7 mouse cellular contexts compared by ENCODE assay signal in genomic region chrX:20703741-20704290, GRCm38 (mm10). TPM values are rescaled to one million over a fixed set of nuclear protein-coding genes. Genes with fewer than 3 reads are reported as not detected.
DNase-seq lines count a peak whose midpoint lies in the region; ATAC-seq and TF ChIP-seq lines count a peak whose summit lies in the region.

Usp11 (plus strand) TSS chrX:20703906.

- intact Hi-C loops in heart, postnatal 10 days (cut with DNase I): loop anchor here (1.0 kb wide), 1 partner anchor 16 kb away; no protein-coding TSS in a partner anchor

- H3K36me3 ChIP-seq in E14TG2a.4 (ENCODE audit: insufficient read depth, low read length): peaks cover 33% of the 10 kb centered on the region
- peaks cover under 1% of the 10 kb centered on the region for H3K36me3 ChIP-seq in embryonic facial prominence, embryonic 12.5 days

- H3K4me1 ChIP-seq in E14TG2a.4 (replicated peaks; ENCODE audit: low read depth, low read length): peaks cover 28% of the 10 kb centered on the region
- no peaks in the 10 kb centered on the region for H3K4me1 ChIP-seq in embryonic facial prominence, embryonic 12.5 days

- H3K9ac ChIP-seq in embryonic facial prominence, embryonic 12.5 days: peak within 1 kb of the TSS; percentile 53

- ATAC-seq in embryonic facial prominence, embryonic 12.5 days (ENCODE audit: insufficient number of reproducible peaks, insufficient read depth, low FRiP score, low TSS enrichment): peak; percentile 23; the same call in 1 of the 2 replicates

- H3K27me3 ChIP-seq in E14TG2a.4 (ENCODE audit: insufficient read depth, low read length): no peaks in the 10 kb centered on the region
- H3K27me3 ChIP-seq in embryonic facial prominence, embryonic 12.5 days: no peaks in the 10 kb centered on the region

- no peak for TF ChIP-seq CTCF in E14TG2a.4 (conservative IDR thresholded peaks at IDR 0.05; ENCODE audit: low read length)

- peak within 1 kb of the TSS; percentile 94 for H3K27ac ChIP-seq in embryonic facial prominence, embryonic 12.5 days

- peak within 1 kb of the TSS; percentile 86 for H3K4me3 ChIP-seq in E14TG2a.4 (replicated peaks; ENCODE audit: low read length)
- peak within 1 kb of the TSS; percentile 55 for H3K4me3 ChIP-seq in embryonic facial prominence, embryonic 12.5 days

- DNase-seq in T-cell, adult 2 months (ENCODE audit: low spot score): peak; percentile 30
- DNase-seq in heart, postnatal 10 days: no peak
- DNase-seq in layer of hippocampus, postnatal 14 days (ENCODE audit: low spot score in 2 of 2): peak; percentile 36 to 64
- peak; percentile 36 to 54 for DNase-seq in lung, postnatal 4 days
- peak; percentile 42 for DNase-seq in right cerebral cortex, postnatal 14 days

- no peaks in the 10 kb centered on the region for H3K9me3 ChIP-seq in E14TG2a.4 (ENCODE audit: low read length)
- H3K9me3 ChIP-seq in embryonic facial prominence, embryonic 12.5 days: no peaks in the 10 kb centered on the region

- peak within 1 kb of the TSS; percentile 40 for H3K4me2 ChIP-seq in embryonic facial prominence, embryonic 12.5 days (replicated peaks)

- 18% methylated on average over 32 of the region's 32 CpGs for WGBS in embryonic facial prominence, embryonic 12.5 days

RNA-seq across cellular contexts. Expression of gene Usp11, which starts in this region (rescaled TPM):
- polyA plus RNA-seq in embryonic facial prominence, embryonic 12.5 days (2016; fragmentation: Nextera tagmentation; extraction: Ambion mirVana): 68.4 and 68.6 TPM in 2 replicates
- total RNA-seq in heart, postnatal 10 days (2021): 10 to 100 TPM; 10.8 to 11.0 TPM
- total RNA-seq in layer of hippocampus, postnatal 14 days (2021): 10 to 100 TPM; 81.9 to 82.7 TPM

Comparison
In these comparisons a context has a peak if more than half of its experiments do, and no peak if none do; other contexts are left out.
1. RNA of gene Usp11 (total RNA-seq): 81.9 to 82.7 TPM in layer of hippocampus, postnatal 14 days; 10.8 to 11.0 TPM in heart, postnatal 10 days; every median in the first group is over 4 times any median in the second.
2. DNase-seq: peak in T-cell, adult 2 months (single experiment), layer of hippocampus, postnatal 14 days (2 of 2), lung, postnatal 4 days (2 of 2) and right cerebral cortex, postnatal 14 days (single experiment); none in heart, postnatal 10 days (0 of 2).